Mouse (Mus musculus) heart, embryonic 16.5 days (tissue): Measurements from ENCODE around the gene Grin2c. TPM values are rescaled to one million over a fixed set of nuclear protein-coding genes. Genes with fewer than 3 reads are reported as not detected.

Source experiments
- ATAC-seq: fragments of 200-750 bp; cut with Nextera tagmentation; replicated peaks from 2 replicates; pipeline ENCODE4 v1.8.0; 2017; ENCODE audit warnings: moderate number of reproducible peaks; ENCODE audit not compliant: insufficient read depth, low FRiP score; ENCODE audit errors: extremely low read depth
- H3K27ac ChIP-seq: fragments of 300-500 bp; sonication (generic); 2 replicates; pipeline ENCODE4 v1.5.1; 2014; ENCODE audit warnings: mild to moderate bottlenecking, low read length, control low read depth, moderate library complexity
- H3K27me3 ChIP-seq: fragments of 300-500 bp; sonication (generic); 2 replicates; pipeline ENCODE4 v1.6.1; 2014; ENCODE audit warnings: low read length, mixed read lengths; ENCODE audit not compliant: control insufficient read depth, insufficient read depth
- H3K36me3 ChIP-seq: fragments of 300-500 bp; sonication (generic); 2 replicates; pipeline ENCODE4 v1.6.1; 2014; ENCODE audit not compliant: control insufficient read depth, insufficient read depth
- H3K4me1 ChIP-seq: fragments of 300-500 bp; sonication (generic); 2 replicates; pipeline ENCODE4 v1.6.1; 2014; ENCODE audit warnings: low read length, mixed read lengths; ENCODE audit not compliant: control insufficient read depth, insufficient read depth
- H3K4me2 ChIP-seq: fragments of 300-500 bp; sonication (generic); 2 replicates; pipeline ENCODE4 v1.6.1; 2014; ENCODE audit warnings: low read depth, mild to moderate bottlenecking, control low read depth, low read length
- H3K4me3 ChIP-seq: fragments of 300-500 bp; sonication (generic); 2 replicates; pipeline ENCODE4 v1.5.1; 2014; ENCODE audit warnings: mild to moderate bottlenecking, control low read depth, low read length
- H3K9ac ChIP-seq: fragments of 300-500 bp; sonication (generic); 2 replicates; pipeline ENCODE4 v1.6.1; 2014; ENCODE audit warnings: low read length, control low read depth
- H3K9me3 ChIP-seq: fragments of 300-500 bp; sonication (generic); replicated peaks from 2 replicates; pipeline ENCODE4 v1.6.1; 2016; ENCODE audit warnings: low read length; ENCODE audit not compliant: control insufficient read depth
- WGBS: fragments of 180-500 bp; shearing (Covaris S2); extraction: QIAGEN DNeasy Blood & Tissue Kit; methylation state at CpG from one replicate; pipeline ENCODE4 v1.1.7; 2014; 5-methylcytosine and 5-hydroxymethylcytosine counted together
- polyA plus RNA-seq: library from polyadenylated mRNA; unstranded; fragments of >200 nt; fragmentation: Nextera tagmentation; extraction: Ambion mirVana; gene quantifications from 2 replicates; pipeline ENCODE4 v1.2.1, GENCODE M21; 2015

Gene Grin2c
- polyA plus RNA-seq, 1 experiment from 2014 or later: 0.21 TPM

- no peak overlapping the region for H3K4me3 ChIP-seq
- H3K4me1 ChIP-seq: 0 out of 2 replicates have a peak, but pooled peaks cover 2% of the 10 kb centered on the region
- peaks cover 86% of the 10 kb centered on the region for H3K27me3 ChIP-seq
- ATAC-seq: no peak
- H3K27ac ChIP-seq: no peak overlapping the region
- H3K9me3 ChIP-seq: no peaks in the 10 kb centered on the region
- H3K36me3 ChIP-seq: no peaks in the 10 kb centered on the region
- WGBS: 62% methylated on average over 4 of the region's 4 CpGs
- no peak overlapping the region for H3K9ac ChIP-seq
- H3K4me2 ChIP-seq: no peak overlapping the region
These were observed 7.9 kb downstream of the Grin2c start for GRCm38 (mm10) chr11:115259134-115259533.

DNA sequence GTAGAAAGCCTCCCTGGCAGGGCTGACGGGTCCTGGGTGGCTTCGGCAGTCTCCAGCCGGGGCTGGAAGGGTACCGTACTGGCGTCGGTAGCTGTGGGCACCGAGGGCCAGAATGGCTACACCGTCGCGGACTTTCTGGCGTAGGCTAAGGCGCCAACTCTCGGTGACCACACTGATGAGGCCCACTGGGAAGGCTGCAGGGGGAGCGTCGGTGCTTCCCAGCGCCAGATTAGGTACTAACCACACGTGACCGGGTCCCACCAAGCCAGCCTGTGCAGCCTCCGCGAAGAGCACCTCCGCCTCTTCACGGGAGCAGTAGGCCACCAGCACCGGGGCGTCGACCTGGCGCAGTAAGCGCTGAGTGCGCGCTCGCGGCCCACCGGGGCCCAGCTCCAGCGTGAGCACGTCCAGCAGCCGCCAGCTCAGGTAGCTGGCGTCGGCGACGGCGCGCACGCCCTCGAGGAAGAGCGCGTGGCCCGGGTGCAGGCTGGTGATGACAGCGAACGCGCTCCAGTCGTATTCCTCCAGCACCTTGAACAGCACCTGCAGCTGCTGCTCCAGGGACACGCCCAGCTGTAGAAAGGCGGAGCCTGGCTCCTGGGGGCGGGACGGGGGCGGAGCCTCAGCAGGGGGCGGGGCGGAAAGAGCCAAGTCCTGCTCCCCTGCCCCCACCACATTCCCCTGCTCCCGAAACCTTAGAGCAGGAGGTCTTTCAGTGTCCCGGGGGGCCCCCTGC lies 9.1 kb downstream of the Grin2c start:
- H3K4me3 ChIP-seq: no peak overlapping the region
- 13% methylated on average over 58 of the region's 59 CpGs for WGBS
- no peaks in the 10 kb centered on the region for H3K9me3 ChIP-seq
- no peak for ATAC-seq
- peaks cover 75% of the 10 kb centered on the region for H3K27me3 ChIP-seq
- 0 out of 2 replicates have a peak, but pooled peaks cover 2% of the 10 kb centered on the region for H3K4me1 ChIP-seq
- H3K27ac ChIP-seq: no peak overlapping the region
- H3K36me3 ChIP-seq: no peaks in the 10 kb centered on the region
- peak overlapping the region; percentile 40 for H3K4me2 ChIP-seq
- no peak overlapping the region for H3K9ac ChIP-seq

DNA sequence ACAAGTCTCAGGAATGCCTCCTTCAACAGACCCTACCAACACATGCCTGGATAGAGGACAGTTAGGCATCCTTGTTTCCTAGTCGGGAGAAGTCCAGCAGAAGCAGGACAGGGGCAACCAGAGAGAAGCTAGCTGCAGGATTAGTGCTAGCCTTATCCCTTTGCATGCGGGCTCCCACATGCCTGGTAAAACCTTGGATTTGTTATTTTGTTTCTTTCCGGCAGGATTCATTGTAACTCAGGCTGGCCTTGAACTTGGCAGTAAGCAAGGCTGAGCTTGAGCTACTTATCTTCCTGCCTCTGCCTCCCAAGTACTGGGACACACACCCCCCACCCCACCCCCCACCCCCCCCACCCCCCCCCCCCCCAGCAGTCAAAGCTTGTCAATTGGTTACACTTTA lies 15.8 kb downstream of the Grin2c start:
- H3K4me1 ChIP-seq: peaks cover 15% of the 10 kb centered on the region
- peaks cover 72% of the 10 kb centered on the region for H3K27me3 ChIP-seq
- no peak overlapping the region for H3K4me2 ChIP-seq
- no peak overlapping the region for H3K9ac ChIP-seq
- H3K36me3 ChIP-seq: no peaks in the 10 kb centered on the region
- H3K9me3 ChIP-seq: no peaks in the 10 kb centered on the region
- WGBS: 60% methylated on average over 3 of the region's 3 CpGs
- H3K4me3 ChIP-seq: no peak overlapping the region
- no peak for ATAC-seq
- no peak overlapping the region for H3K27ac ChIP-seq

GRCm38 (mm10) chr11:115250405-115251090 lies 16.5 kb downstream of the Grin2c start:
- ATAC-seq: no peak
- 2% methylated on average over 36 of the region's 36 CpGs for WGBS
- no peak overlapping the region for H3K27ac ChIP-seq

GRCm38 (mm10) chr11:115249721-115250404 lies 17.2 kb downstream of the Grin2c start:
- 0 out of 2 replicates have a peak overlapping the region, but pooled peaks have one; percentile 1 for H3K9ac ChIP-seq
- H3K4me2 ChIP-seq: peak overlapping the region; percentile 58
- H3K27ac ChIP-seq: no peak overlapping the region
- 3% methylated on average over 62 of the region's 63 CpGs for WGBS
- H3K27me3 ChIP-seq: peaks cover 62% of the 10 kb centered on the region
- peak overlapping the region; percentile 48 for H3K4me3 ChIP-seq
- ATAC-seq: no peak
- no peaks in the 10 kb centered on the region for H3K9me3 ChIP-seq
- peaks cover 15% of the 10 kb centered on the region for H3K4me1 ChIP-seq
- H3K36me3 ChIP-seq: no peaks in the 10 kb centered on the region

More at GRCm38 (mm10) chr11:115250405-115251090, 16.5 kb downstream of the Grin2c start:
- Histone ChIP-seq H3K9ac (no peak overlapping the region), H3K9me3 (no peaks in the 10 kb centered on the region), H3K4me2 (peak overlapping the region; percentile 58), H3K27me3 (peaks cover 66% of the 10 kb centered on the region), H3K4me3 (peak overlapping the region; percentile 48), H3K36me3 (no peaks in the 10 kb centered on the region), H3K4me1 (peaks cover 15% of the 10 kb centered on the region)

DNA sequence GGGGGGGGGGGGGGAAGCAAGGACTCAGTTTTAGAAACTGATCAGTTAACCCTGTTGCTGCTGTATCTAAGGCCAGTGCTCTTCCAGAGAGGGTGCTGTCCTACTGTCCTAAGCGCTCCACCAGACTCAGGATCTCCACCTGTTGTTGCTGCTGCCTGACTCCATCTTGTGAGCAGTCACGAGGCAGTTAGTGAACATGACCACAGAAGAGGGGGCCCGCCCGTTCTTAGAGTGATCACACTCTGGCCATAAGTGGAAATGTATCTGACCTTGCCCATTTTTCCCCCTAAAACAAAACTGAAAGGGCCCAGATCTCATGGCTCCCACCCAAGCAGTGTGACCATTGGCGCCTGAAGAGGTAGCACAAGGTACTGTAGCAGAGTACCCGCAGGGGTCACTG lies 19.1 kb downstream of the Grin2c start:
- no peak overlapping the region for H3K4me3 ChIP-seq

GRCm38 (mm10) chr11:115247240-115247639 lies 19.8 kb downstream of the Grin2c start:
- Histone ChIP-seq H3K4me2 (no peak overlapping the region), H3K4me3 (no peak overlapping the region), H3K9ac (no peak overlapping the region), H3K27me3 (peaks cover 57% of the 10 kb centered on the region), H3K9me3 (no peaks in the 10 kb centered on the region), H3K36me3 (no peaks in the 10 kb centered on the region), H3K4me1 (peaks cover 15% of the 10 kb centered on the region), H3K27ac (no peak overlapping the region)
- 27% methylated on average over 3 of the region's 3 CpGs for WGBS
- no peak for ATAC-seq

More for the DNA sequence above, 19.1 kb downstream of the Grin2c start:
- H3K9ac ChIP-seq: no peak overlapping the region
- H3K27me3 ChIP-seq: peaks cover 62% of the 10 kb centered on the region
- no peak overlapping the region for H3K27ac ChIP-seq
- ATAC-seq: no peak
- peaks cover 15% of the 10 kb centered on the region for H3K4me1 ChIP-seq
- H3K9me3 ChIP-seq: no peaks in the 10 kb centered on the region
- 62% methylated on average over 6 of the region's 6 CpGs for WGBS
- no peak overlapping the region for H3K4me2 ChIP-seq
- H3K36me3 ChIP-seq: no peaks in the 10 kb centered on the region

DNA sequence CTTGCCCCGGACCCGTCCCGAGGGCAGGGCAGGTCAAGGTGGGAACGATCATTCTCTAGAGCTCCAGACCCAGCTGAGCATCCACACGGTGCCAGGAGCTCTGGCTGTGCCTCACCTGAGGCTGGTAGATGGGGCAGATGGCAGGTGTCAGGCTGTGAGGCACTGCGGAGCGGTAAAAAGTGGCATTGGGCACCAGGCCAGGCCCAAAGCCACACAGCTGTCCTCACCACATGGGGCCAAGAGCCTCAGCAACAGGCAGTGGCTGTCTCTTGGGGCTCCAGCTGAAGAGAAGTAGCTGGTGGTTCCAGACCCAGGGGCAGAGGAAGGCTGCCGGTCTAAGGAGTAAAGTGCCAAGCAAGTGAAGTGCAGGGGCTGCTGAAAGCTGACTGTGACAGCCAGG lies 20.7 kb downstream of the Grin2c start:
- H3K36me3 ChIP-seq: no peaks in the 10 kb centered on the region
- H3K4me3 ChIP-seq: no peak overlapping the region
- H3K27me3 ChIP-seq: peaks cover 50% of the 10 kb centered on the region
- H3K4me1 ChIP-seq: peaks cover 15% of the 10 kb centered on the region
- ATAC-seq: no peak
- H3K27ac ChIP-seq: no peak overlapping the region
- H3K4me2 ChIP-seq: no peak overlapping the region
- H3K9ac ChIP-seq: no peak overlapping the region
- WGBS: 61% methylated on average over 8 of the region's 8 CpGs
- H3K9me3 ChIP-seq: no peaks in the 10 kb centered on the region

DNA sequence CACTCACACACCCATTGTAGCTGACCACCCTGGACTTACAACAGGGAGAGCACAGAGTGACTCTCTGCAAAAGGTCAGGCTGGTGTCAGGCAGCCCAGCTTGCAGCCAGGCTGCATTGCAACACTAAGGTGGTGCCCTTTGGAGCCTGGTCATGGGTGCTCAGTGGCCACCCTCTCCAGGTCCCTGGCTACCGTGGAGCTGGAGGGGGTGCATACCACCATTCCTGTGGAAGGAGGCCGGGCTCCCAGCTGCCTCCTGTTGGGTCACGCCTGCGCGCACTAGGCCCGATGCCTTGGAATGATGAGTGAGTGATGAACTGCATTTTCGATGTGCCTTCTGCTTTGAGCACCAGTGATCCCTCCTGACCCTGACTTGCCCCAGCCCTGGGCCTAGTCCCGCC lies 22.2 kb downstream of the Grin2c start:
- Histone ChIP-seq H3K27me3 (peaks cover 34% of the 10 kb centered on the region), H3K4me1 (peaks cover 9% of the 10 kb centered on the region), H3K4me3 (no peak overlapping the region), H3K4me2 (no peak overlapping the region), H3K9ac (no peak overlapping the region), H3K36me3 (no peaks in the 10 kb centered on the region), H3K27ac (no peak overlapping the region), H3K9me3 (no peaks in the 10 kb centered on the region)
- 79% methylated on average over 8 of the region's 8 CpGs for WGBS
- no peak for ATAC-seq
